Mouse (Mus musculus) bone marrow, adult 2 months (tissue): ENCODE data around the gene Cyp2b9.
"Not testable (repeated sequence)": the region's sequence is repeated elsewhere in the genome, so short reads cannot be mapped to it uniquely, and the experiment has no call there.

ENCODE experiments used
- CTCF ChIP-seq: fragments of 200-500 bp; IDR thresholded peaks from 2 replicates; pipeline ENCODE4 v1.5.1; 2011; ENCODE audit warnings: low read length, control low read depth; ENCODE audit not compliant: control insufficient read depth, insufficient read depth
- POLR2A ChIP-seq: fragments of 200-500 bp; IDR thresholded peaks from 2 replicates; pipeline ENCODE4 v1.6.1; 2011; ENCODE audit warnings: low read depth, mild to moderate bottlenecking, control low read depth, low read length, borderline replicate concordance; ENCODE audit not compliant: control insufficient read depth

DNA sequence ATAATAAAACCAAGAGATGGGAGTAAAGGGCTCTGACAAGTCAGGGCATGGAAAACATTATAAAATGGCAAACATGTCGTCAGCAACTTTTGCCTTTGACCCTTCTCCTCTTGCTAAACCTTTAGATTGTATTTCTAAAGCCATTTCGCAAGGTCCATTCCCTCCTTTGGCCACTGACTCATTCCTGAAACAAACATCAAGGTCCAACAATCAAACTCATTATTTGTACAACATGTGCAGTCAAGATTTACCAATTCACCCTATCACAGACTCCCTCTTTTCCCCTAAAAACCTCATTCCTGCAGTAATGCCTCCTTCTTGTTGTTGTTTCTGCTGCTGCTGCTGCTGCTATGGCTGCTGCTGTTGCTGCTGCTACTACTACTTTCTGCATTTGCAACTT lies 33.6 kb upstream of the Cyp2b9 start:
- not testable (repeated sequence) for TF ChIP-seq CTCF, POLR2A
